Mouse (Mus musculus): Measurements from ENCODE around the gene Rnf224. TPM values are rescaled to one million over a fixed set of nuclear protein-coding genes. Genes with fewer than 3 reads are reported as not detected.

Rnf224 gene
- total RNA-seq, 2 experiments from 2014 or later: not detected

DNA sequence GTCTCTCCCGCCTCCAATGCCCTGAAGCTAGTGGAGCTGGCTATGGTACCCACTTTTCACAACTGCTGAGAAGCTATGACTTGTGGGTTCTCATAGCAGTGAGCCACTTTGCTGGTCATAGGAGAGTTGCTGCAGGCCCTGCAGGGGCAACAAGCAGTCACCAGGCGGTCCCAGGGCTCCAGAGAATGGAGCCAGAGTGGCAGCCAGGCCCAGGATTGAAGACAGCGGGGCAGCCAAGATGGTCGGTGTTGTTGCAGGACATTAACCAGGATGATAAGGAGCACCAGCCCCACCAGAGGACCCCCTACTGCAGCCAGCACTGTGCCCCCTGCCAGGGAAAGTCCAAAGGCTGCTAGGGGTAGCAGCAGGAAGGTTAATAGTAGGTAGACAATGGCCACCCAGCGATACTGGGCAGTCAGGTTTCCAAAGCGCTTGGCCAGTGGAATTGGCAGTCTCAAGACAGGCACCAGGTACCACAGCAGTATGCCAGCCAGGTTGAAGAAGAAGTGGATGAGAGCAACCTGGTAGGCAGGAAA lies 7.5 kb downstream of the Rnf224 start:
- ATAC-seq (replicated peaks; ENCODE audit: low FRiP score, poor library complexity, severe bottlenecking): no peak

DNA sequence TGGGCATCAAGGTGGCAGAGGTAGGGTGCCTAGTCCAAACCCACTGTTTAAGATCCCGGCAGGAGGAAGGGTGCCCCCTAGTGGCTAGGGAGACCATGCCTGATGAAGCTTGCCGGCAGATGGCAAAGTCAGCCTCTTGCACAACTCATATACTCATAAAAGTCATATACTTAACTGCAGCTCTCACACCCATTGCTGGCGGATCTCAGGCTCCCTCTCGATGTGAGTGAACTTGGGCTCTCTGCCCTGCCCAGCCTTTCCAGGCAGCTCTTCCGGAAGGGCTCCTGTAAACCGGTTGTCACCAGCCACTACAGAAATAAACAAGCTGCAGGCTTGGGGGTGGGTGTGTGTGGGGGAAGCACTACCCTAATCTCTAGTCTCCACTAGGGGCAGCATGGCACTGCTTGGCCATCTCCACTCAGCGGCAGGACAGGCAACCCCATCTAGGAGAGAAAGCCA lies 8.1 kb downstream of the Rnf224 start:
- ATAC-seq (replicated peaks; ENCODE audit: low FRiP score, poor library complexity, severe bottlenecking): peak; percentile 46

DNA sequence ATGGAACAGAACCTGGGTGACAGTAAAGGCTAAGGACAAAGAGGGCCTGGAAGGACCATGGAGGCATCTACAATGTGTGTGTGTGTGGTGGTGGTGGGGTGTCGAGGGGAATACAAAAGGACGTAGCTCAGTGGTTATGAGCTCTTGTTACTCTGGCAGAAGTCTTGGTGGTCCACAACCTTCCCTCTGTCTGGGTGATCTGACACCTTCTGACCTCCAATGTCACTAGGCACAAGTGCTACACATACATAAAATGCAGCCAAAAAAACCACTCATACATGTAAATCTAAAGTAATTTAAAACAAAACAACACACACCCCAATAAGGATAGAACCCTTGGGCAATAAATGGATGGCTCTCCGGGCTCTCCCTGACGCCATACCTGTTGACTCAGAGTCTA lies 9.2 kb downstream of the Rnf224 start:
- ATAC-seq (replicated peaks; ENCODE audit: low FRiP score, poor library complexity, severe bottlenecking): no peak

DNA sequence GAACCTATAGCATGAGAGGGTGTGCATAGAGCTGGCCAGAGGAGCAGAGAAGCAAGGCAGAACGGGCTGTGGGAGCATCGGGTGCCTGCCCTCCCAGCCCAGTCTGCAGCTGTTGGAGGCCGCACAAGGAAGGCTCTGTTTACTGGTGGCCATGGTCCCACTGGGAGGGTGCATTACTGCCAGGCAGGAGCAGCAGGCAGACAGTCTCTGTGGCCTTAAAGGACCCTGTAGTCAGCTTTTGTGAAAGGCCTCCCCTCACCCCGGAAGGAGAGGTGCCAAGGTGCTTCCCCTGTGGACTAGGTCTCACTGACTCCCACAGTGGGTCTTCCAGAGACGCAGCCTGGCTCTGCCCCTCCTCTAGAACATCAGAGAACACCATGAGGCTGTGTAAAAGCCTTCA lies 9.7 kb downstream of the Rnf224 start:
- no peak for ATAC-seq (replicated peaks; ENCODE audit: low FRiP score, poor library complexity, severe bottlenecking)

DNA sequence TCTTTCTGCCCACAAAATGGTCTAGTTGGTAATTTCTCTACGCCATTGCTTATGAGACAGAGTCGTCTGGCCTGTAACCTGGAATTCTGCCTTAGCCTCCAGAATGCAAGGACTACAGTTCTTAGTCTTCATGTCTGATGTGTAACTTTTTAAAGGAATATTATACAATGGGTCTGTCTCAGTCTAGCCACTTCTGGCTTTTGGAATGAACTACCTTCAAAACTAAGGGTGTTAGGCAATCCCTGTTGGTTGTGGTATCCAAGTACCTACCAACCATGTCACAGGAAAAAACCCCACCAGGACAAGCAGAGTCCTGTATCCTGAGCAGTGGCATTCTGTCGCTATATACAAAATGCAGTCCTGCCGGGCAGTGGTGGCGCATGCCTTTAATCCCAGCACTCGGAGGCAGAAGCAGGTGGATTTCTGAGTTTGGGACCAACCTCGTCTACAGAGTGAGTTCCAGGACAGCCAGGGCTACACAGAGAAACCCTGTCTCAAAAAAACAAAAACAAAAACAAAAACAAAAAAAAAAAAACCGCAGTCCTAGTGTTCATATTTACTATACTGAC lies 10.7 kb downstream of the Rnf224 start:
- no peak for ATAC-seq (replicated peaks; ENCODE audit: low FRiP score, poor library complexity, severe bottlenecking)

DNA sequence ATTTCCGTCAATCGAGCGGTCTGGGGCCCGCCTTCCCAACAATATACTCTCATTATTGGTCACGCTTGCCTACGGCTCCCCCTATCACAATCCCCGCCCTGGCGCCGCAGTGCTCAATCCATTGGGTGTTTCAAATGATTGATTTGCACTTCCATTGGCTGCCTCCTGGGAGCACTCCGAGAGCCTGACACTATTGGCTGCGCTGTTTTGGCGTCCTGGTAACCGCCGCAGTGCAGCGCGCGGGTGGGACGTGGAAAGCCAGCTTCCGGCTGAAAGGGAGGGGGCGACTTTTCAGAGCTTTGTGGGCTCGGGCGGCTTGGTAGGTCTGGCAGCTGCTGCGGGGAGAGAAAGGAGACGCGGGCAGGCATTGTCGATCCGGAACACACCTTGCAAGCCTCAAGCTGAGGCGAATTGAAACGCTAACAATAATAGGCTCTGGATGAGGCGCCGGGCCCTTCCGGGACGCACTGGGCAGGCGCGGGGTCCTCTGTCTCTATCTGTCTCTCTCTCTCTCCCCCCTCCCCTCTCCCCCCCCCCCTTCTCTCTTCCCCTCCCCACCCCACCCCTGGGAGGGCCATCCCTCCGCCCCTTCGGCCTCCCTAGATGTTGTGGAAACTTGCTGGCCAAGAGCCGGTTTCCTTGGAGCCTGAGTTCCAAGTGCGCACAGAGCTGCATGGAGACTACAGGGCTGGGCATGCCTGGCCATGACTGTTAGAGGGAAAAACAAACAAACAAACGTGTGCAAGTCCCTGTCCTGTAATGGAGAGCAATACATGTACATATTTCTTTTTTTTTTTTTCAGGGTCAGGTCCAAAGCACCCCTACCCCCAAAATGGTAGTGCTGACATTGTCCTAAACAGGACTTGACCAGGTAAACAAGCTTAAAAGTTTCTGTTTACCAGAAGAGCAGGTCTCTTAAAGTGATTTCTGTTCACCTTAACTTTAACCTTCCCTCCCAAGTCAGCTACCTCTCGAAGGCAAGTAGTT lies 11.5 kb downstream of the Rnf224 start:
- ATAC-seq (replicated peaks; ENCODE audit: low FRiP score, poor library complexity, severe bottlenecking): peak; percentile 77

DNA sequence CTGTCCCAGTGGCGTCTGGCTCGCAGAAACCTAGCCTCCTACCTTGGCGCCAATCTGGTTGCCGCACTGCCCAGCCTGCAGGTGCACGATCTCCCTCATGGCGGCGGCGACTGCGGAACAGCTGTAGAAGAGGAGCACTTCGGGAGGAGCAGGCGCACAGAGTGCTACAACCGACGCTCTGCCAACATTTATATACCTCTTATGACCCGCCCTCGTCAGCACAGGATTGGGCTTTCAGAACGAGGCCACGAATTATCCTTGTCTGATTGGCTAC lies 12.2 kb downstream of the Rnf224 start, which contains the start of gene Tubb4b:
Gene Tubb4b, minus strand, starts transcription at position 211 of the 274 bp plus-strand sequence.
- ATAC-seq (replicated peaks; ENCODE audit: low FRiP score, poor library complexity, severe bottlenecking): no peak

DNA sequence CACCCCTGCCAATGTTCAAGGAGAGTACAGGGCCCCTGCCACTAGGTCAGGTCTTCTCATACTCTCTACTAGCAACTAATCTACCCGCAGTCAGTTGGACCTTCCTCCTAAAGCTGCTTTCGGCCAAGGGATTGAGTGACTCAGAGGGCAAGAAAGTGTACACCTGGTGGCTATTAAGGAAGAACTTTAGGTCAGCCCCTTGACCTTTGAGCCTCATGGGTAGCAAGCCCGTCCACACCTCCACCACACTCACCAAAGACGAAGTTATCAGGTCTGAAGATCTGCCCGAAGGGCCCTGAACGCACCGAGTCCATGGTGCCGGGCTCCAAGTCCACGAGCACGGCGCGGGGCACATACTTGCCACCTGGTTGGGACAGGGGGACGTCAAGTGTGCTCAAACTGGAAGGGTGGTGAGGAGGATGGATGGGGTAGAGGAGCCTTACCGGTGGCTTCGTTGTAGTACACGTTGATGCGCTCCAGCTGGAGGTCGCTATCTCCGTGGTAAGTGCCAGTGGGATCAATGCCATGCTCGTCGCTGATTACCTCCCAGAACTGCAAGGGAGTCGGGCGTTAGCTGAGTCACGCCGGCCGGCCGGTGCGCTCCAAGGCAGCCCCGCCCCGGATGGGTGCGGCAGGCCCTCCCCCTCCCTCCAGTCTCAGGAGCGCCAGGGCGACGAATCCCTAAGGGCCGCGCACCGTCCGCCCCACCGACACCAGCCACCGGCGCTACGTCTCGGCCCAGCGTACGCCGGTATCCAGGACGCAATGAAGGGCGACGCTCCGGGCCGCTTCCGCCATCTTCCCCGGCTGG lies 12.7 kb downstream of the Rnf224 start:
- ATAC-seq (replicated peaks; ENCODE audit: low FRiP score, poor library complexity, severe bottlenecking): peak; percentile 69

DNA sequence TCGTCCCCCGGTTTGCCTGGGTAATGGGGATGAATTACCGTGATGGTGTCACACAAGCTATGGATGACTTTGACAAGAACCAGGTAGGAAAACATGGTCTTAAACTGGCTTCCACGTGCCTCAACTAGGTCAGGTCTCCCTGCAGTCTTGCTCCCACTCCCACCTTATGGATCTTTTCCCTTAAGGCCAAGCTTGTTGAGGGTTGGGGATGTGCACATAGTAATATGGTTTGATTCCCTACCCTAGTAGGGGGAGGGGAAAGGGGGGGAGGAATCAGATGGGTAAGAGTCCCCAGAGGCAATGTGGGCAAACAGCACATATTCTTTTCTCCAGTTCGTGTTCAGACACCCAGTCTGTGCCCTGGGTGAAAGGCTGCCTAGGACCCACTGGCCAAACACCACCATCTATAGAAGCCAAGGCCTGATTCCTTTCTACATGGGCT lies 15.2 kb downstream of the Rnf224 start:
- ATAC-seq (replicated peaks; ENCODE audit: low FRiP score, poor library complexity, severe bottlenecking): no peak

DNA sequence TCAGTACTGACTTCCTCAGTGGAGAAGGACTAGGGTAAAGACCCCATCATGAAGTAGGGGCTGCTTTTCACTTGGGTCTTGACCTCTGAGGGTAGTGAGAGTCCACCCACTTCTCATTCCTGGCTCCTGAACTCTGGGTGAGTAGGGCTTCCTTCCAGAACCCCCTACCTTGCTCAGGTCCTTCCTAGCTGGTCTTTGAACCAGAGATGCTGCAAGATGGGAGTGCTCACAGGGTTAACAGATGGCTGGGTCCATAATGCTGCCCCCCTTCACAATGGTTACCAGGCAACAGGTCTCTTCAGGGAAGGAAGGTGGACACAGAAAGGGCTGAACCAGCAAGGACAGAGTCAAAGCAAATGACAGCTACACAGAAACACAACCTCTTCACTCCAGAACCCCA lies 18.1 kb downstream of the Rnf224 start, which contains the start of gene Fam166a:
Gene Fam166a, plus strand, starts transcription at position 301 of the 400 bp plus-strand sequence.
- ATAC-seq (replicated peaks; ENCODE audit: low FRiP score, poor library complexity, severe bottlenecking): no peak

DNA sequence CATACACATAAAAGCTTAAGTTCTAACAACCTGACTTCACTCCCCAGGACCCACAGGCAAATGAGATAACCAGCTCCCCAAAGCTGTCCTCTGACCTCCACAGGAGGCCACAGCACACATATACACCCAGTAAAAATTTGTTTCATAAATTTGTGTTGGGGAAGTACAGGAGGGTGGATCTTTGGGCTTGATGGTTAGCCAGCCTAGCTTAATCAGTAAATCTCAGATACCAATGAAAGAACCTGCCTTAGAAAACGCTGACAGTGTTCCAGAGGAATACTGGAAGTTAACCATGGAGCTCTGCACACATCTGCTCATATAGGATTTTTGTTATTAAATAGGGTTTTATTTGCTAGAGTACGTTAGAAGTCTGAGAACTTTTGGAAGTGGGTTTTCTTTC lies 18.9 kb downstream of the Rnf224 start:
- no peak for ATAC-seq (replicated peaks; ENCODE audit: low FRiP score, poor library complexity, severe bottlenecking)

DNA sequence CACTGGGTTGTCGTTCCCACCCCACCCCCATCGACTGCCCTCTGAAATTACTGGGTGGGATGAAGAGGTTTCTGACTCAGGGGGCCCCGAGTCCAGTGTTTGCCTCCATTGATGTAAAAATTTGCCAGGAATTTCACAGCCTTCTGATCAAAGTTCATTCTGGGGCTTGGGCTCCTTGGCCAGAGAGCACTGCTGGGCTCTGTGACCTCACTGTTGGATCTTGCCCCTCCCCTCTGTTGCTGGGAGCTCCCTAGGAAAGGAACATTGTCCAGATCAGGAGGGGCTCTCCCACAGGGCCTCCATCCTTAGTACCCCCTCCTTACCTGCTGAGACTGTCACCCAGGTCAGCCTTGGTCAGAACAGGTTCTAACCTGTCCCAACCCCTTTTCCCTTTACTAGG lies 22.1 kb downstream of the Rnf224 start, which contains the start of gene Stpg3:
Gene Stpg3, minus strand, starts transcription at position 194 of the 400 bp plus-strand sequence.
- no peak for ATAC-seq (replicated peaks; ENCODE audit: low FRiP score, poor library complexity, severe bottlenecking)

DNA sequence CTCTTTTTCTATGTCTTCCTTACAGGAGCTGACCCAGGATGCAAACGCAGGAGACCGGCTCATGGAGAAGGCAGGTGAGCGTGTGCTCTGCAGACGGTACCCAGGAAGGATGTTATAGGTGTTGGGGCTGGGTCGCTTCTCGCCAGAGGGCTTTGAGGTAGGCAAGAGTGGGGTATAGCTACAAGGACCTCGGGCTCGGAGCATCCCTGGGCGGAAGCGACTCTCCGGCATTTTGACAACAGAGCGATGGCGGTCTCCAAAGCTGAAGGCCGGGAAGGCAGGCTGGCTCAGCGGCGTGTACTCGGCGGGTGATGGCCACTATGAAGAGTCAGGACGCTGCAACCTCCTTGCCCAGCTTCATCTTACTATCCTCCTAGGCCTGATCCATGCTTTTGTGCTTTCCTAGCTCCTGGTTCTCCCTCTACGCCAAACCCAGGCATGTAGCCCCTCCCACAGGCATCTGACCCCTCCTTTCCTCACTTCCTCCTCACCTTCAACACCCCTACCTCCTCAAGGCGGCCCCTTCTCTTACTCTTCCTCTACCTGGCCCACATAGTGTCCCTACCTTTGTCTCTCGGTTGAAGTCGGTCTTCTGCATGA lies 23.2 kb downstream of the Rnf224 start:
- ATAC-seq (replicated peaks; ENCODE audit: low FRiP score, poor library complexity, severe bottlenecking): no peak

DNA sequence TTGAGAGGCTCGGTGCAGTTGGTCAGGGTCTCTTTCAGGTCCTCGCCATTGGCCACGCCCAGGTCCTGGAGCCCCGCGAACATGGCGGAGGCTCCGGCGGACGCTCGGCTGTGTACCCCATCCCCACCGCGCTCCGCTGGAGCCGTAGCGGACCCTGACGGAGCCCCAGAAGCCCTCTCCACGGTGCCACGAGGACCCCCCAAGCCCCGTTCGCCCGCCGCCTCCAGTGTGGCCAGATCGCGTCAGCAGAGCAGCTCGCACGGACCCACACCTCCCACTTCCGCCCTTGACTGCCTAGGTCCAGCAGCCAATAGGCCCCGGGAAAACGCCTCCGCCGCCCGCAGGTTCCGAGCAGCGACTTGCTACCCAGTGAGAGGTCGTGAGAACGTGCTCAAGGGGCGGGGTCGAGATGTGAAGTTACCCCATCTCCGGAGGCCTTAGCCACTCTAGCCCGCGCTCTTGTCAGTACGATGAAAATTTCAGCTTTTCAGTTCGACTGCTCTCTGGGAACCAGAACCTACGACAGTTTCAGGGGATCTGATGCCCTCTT lies 25.4 kb downstream of the Rnf224 start, which contains the start of gene Nelfb:
Gene Nelfb, minus strand, starts transcription at position 369 of the 550 bp plus-strand sequence.
- ATAC-seq (replicated peaks; ENCODE audit: low FRiP score, poor library complexity, severe bottlenecking): peak; percentile 93

DNA sequence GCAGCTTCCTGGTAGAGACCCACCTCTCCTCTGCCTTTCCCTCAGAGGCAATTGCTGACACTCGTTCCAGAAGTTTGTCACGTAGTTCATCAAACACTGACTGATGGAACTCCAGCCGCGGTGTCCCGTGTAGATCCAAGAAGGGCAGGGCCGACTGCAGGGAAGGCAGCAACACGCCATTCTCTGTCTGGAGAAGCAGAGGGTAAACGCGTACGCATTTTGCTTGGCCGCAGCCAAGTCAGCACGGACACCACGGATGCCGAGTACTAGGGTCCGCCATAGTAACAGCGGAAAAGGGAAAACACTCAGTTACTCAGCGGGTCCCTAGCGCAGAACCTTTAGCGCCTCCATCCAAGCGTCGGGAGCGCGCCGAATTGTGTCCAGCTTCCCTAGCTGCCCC lies 25.9 kb downstream of the Rnf224 start:
- ATAC-seq (replicated peaks; ENCODE audit: low FRiP score, poor library complexity, severe bottlenecking): peak; percentile 48

DNA sequence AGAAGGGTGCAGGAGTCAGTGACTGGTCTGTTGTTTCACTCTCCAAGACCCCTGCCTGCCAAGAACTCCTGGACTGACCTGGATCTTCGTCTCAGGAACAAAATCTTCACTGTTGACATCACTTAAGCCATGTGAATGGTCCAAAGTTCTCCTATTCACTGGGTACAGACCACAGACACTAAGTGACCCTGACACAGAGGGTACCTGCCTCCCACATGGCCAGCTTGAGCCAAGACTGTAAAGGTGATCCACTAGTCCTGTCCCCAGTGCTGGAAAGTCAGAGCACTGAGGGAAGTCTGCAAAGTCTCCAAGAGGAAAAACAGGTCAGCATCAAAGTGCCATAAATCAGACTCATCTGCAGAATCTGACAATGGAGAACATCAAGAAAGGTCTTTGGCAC lies 29.0 kb downstream of the Rnf224 start:
- no peak for ATAC-seq (replicated peaks; ENCODE audit: low FRiP score, poor library complexity, severe bottlenecking)

DNA sequence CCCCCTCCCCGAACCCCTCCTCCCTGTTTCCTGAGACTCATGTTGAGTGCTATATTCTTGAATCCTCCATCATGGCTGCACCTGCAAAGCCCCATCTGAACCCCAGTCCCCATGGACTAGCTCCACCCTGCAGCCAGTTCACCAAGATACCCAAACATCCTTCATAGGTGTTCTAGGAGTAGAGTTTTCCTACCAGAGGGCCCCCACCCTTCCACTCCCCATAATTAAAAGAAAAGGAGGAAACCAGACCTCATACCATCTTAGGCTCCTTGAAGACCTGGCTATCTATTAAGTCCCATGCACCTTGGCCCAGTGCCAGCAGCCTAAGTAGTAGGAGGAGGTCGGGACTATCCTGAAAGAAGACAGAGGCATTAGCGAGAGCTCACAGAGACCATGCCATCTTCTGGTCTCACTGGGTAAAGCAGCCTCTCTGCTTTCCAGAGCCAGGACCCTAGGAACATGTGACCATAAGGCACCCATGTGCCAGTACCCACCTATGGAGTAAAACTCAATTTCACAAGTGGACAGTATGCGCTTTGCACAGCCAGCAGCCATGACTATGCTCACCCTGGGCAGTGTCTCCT lies 32.9 kb downstream of the Rnf224 start:
- peak; percentile 71 for ATAC-seq (replicated peaks; ENCODE audit: low FRiP score, poor library complexity, severe bottlenecking)

DNA sequence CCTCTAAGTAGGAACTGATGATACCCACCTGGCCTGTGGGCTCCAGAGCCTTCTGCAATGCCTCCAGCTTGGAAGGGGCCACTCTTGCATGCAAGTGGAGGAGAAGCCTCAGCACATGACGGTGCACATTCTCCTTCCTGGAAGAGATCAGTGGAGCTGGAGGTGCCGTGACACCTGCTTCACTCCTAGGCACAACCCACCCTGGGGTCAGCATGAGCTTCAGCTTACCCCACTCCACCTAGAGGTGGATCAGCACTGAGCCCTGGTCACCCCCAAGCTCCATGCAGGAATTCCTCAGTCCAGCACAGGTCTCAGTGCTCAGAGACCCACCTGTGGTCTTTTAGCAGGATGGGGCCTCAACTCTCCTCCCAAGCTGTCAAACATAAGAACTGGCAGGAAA lies 36.0 kb downstream of the Rnf224 start:
- ATAC-seq (replicated peaks; ENCODE audit: low FRiP score, poor library complexity, severe bottlenecking): no peak

DNA sequence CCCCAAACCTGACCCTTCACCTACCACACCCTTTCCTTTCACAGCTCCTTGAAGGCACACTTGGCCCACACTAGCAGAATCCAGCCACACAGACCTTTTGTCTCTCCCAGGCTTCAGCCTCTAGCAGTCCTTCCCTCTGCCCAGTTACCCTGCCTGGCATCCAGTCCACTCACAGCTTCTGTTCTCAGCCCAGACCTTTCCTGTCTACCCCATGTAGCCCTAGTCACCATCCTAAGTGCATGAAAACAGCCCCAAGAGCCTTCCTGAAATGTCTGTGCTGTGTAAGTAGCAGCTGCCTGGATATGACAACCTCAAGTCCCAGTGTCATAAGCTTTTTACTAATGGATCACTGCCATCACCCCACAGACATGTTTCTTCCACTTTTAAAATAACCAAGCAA lies 38.6 kb downstream of the Rnf224 start:
- no peak for ATAC-seq (replicated peaks; ENCODE audit: low FRiP score, poor library complexity, severe bottlenecking)

Data from erythroblast, adult 5-6 weeks (primary cell).